Mouse (Mus musculus) testis, adult 2 months (tissue): Measurements from ENCODE around the gene Cnot10.

ENCODE experiments used
- CTCF ChIP-seq: fragments of 200-500 bp; IDR thresholded peaks from 2 replicates; pipeline ENCODE4 v1.5.1; 2012; ENCODE audit warnings: low read depth, mild to moderate bottlenecking, inconsistent platforms, low read length, moderate library complexity; ENCODE audit not compliant: control insufficient read depth, insufficient read depth, insufficient replicate concordance
- POLR2A ChIP-seq: fragments of 200-500 bp; IDR thresholded peaks from 2 replicates; pipeline ENCODE4 v1.6.1; 2012; ENCODE audit warnings: low read depth, mild to moderate bottlenecking, inconsistent platforms, low read length, moderate library complexity; ENCODE audit not compliant: control insufficient read depth

DNA sequence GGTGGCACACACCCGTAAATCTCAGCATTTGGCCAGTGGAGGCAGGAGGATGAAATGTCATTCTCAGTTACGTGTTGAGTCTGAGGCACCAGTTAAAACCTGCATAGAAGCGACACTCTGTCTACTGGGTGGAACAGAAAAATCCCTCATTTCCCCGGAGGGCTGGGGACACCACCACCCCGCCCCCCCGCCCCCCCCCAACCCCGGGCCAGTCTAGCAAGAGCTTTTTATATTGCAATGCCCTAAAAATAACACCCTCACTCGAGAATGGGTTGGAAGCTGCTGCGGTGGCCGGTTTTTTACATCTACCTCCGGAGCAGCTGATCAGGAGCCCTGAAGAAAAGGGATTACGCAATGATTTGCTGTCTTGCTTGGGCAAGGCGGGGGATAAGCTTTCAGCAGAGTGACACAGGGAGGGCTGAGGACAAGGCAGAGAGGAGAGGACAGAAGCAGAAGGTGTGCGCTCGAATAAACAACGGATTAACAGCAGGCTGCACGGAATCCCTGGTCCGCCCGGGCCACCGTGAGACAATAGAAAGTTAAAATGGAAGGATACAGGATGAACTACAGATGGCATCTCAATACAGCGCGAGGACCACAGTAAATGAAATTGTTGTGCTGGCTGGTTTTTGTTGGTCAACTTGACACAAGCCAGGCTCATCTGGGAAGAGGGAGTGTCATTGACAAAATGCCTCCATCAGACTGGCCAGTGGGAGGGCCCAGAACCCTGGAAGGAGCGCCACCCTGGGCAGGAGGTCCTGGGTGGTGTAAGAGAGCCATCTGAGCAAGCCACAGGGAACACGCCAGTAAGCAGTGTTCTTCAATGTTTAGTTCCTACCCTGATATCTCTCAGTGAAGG lies 32.9 kb upstream of the Cnot10 start:
- no peak for TF ChIP-seq CTCF
- TF ChIP-seq POLR2A = no peak
